Mouse (Mus musculus) layer of hippocampus, adult 9-11 months (tissue): ENCODE measurements around the gene Igflr1.

Experiments
- DNase-seq: peaks from one replicate; pipeline ENCODE4 v3.0.0; 2022

Igflr1 gene

DNA sequence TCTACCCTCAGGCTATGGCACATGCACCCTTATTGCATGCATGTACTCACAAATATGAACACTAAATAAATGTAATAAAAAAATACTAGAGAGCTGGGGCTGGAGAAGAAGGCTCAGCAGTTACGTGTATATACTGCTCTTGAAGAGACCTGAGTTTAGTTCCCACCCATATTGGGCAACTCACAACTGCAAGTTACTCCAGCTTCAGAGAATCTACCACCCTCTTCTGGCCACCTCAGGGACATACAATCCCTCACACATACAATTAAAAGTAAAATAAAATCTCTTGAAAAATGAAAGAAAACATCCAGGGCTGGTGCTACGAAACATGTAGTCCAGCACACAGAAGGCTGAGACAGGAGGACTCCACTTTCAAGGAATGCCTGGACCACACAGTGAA lies 49.2 kb downstream of the Igflr1 start:
- no peak for DNase-seq

DNA sequence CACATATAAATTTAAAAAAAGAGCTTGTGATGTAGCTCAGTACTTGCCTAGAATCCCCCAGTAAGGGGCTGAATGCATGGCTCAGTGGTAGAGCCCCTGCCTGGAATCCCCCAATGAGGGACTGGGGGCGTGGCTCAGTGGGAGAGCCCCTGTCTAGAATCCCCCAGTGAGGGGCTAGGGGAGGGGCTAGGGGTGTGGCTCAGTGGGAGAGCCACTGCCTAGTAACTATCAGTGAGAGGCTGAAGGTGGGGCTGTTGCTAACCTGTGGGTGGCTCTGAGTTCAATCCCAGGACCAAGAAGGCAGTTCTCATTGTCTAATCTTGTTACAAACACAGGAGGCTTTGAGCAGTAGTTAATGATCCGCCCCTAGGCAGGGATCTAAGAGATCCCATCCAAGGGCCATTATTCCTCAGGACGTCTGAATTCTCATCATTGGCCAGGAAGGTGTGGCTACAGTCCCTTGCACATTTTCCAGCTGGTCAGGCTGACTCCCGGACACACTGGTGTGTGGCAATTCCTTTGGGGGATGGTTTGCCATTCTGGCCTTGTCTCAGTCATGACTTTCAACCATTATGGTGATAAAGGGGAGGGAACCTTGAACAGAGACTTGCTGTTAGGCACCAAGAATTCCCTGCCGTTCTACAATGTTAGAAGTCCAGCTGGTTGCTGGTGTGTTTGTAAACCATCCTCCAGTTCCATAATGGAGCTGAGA lies 50.0 kb downstream of the Igflr1 start:
- no peak for DNase-seq
